Mouse (Mus musculus) lung, postnatal 0 days (tissue): ENCODE data around the gene Rbfox1.

Experiments
- CTCF ChIP-seq: IDR thresholded peaks from 2 replicates; pipeline ENCODE4 v1.5.1; 2016; ENCODE audit warnings: antibody characterized with exemption, mild to moderate bottlenecking
- EP300 ChIP-seq: IDR thresholded peaks from 2 replicates; pipeline ENCODE4 v1.6.1; 2016; ENCODE audit warnings: antibody characterized with exemption, mild to moderate bottlenecking, control low read depth

DNA sequence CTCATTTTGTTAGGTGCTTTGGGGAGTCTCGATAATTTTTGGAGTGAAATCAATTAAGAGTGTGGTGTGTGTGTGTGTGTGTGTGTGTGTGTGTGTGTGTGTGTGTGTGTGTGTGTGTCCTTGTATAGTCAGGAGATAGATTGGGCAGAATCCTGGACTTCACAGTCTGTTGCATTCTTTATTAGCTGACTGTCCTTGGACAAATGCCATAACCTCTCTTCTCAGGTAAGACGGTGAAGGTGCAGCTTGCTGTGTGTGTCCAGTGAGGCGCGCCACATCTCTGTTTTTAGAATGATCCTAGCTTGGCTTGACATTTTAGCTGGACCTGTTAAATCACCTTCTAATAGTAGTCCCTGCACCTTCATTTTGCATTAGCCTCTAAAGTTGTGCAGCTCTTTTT is 112.5 kb downstream of the Rbfox1 start:
- no peak for TF ChIP-seq CTCF
- no peak for TF ChIP-seq EP300
